Mouse (Mus musculus) neutrophil, adult 5-6 weeks (primary cell): ENCODE results near the gene Pdpk1. TPM values are rescaled to one million over a fixed set of nuclear protein-coding genes. Genes with fewer than 3 reads are reported as not detected.
A peak's percentile ranks its signal among the peaks of the same experiment; 100 is the strongest.
"Not testable (repeated sequence)": the region's sequence is repeated elsewhere in the genome, so short reads cannot be mapped to it uniquely, and the experiment has no call there.

Experiments
- ATAC-seq: fragments of 151-379, 151-347 bp; 2 replicates; pipeline ENCODE4 v1.8.0; 2017; ENCODE audit warnings: mild to moderate bottlenecking, moderate TSS enrichment; ENCODE audit not compliant: insufficient number of reproducible peaks, poor library complexity, low FRiP score, severe bottlenecking; ENCODE audit errors: extremely low read depth
- total RNA-seq: library from RNA; stranded (forward); fragments of 200-1000 nt; gene quantifications from 2 replicates; pipeline ENCODE4 v1.2.3, GENCODE M21; 2017

The Pdpk1 gene
- total RNA-seq, 1 experiment from 2014 or later, result 63.3 TPM

- ATAC-seq, result not testable (repeated sequence)
These were observed 17.8 kb downstream of the Pdpk1 start for GRCm38 (mm10) chr17:24132919-24133318.

- no peak for ATAC-seq
These were observed 19.2 kb downstream of the Pdpk1 start for GRCm38 (mm10) chr17:24131570-24131969.

- not testable (repeated sequence) for ATAC-seq
These were observed 21.5 kb downstream of the Pdpk1 start for GRCm38 (mm10) chr17:24129246-24129645.

GRCm38 (mm10) chr17:24127592-24127991 is 23.1 kb downstream of the Pdpk1 start:
- no peak for ATAC-seq

- ATAC-seq, result no peak
These were observed 23.9 kb downstream of the Pdpk1 start for GRCm38 (mm10) chr17:24126801-24127200.

GRCm38 (mm10) chr17:24119446-24119845 is 31.3 kb downstream of the Pdpk1 start:
- ATAC-seq, result no peak

- no peak for ATAC-seq
These were observed 37.7 kb downstream of the Pdpk1 start for GRCm38 (mm10) chr17:24113031-24113430.

GRCm38 (mm10) chr17:24111256-24111655 is 39.5 kb downstream of the Pdpk1 start:
- no peak for ATAC-seq

- ATAC-seq, result no peak
These were observed 41.8 kb downstream of the Pdpk1 start for GRCm38 (mm10) chr17:24108896-24109295.

- no peak for ATAC-seq
These were observed 45.6 kb downstream of the Pdpk1 start for GRCm38 (mm10) chr17:24105111-24105510.

GRCm38 (mm10) chr17:24098354-24098753 is 52.4 kb downstream of the Pdpk1 start:
- no peak for ATAC-seq

GRCm38 (mm10) chr17:24090575-24090974 is 60.1 kb downstream of the Pdpk1 start:
- ATAC-seq, result no peak

- not testable (repeated sequence) for ATAC-seq
These were observed 64.3 kb downstream of the Pdpk1 start for GRCm38 (mm10) chr17:24086399-24086798.

- ATAC-seq, result no peak
These were observed 66.1 kb downstream of the Pdpk1 start for GRCm38 (mm10) chr17:24084593-24084992.

GRCm38 (mm10) chr17:24077101-24077500 is 73.6 kb downstream of the Pdpk1 start:
- no peak for ATAC-seq

- peak; percentile 96 for ATAC-seq
These were observed 77.6 kb downstream of the Pdpk1 start, which contains the start of gene Kctd5 for GRCm38 (mm10) chr17:24072919-24073696. Gene Kctd5 (minus strand): TSS chr17:24073485.

GRCm38 (mm10) chr17:24069531-24069930 is 81.2 kb downstream of the Pdpk1 start:
- no peak for ATAC-seq

- no peak for ATAC-seq
These were observed 82.5 kb downstream of the Pdpk1 start for GRCm38 (mm10) chr17:24068271-24068670.

- no peak for ATAC-seq
These were observed 88.1 kb downstream of the Pdpk1 start for GRCm38 (mm10) chr17:24062459-24063155.

GRCm38 (mm10) chr17:24057730-24058245 is 92.9 kb downstream of the Pdpk1 start:
- ATAC-seq, result no peak
